Mouse (Mus musculus) intestine, postnatal 0 days (tissue): ENCODE data around the gene Srd5a1. TPM values are rescaled to one million over a fixed set of nuclear protein-coding genes. Genes with fewer than 3 reads are reported as not detected.
"Not testable (repeated sequence)": the region's sequence is repeated elsewhere in the genome, so short reads cannot be mapped to it uniquely, and the experiment has no call there.

ENCODE experiments used
- ATAC-seq: fragments of 200-750 bp; cut with Nextera tagmentation; 2 replicates; pipeline ENCODE4 v1.8.0; 2017; ENCODE audit warnings: mild to moderate bottlenecking, moderate TSS enrichment, moderate library complexity
- H3K27ac ChIP-seq: fragments of 300-500 bp; sonication (generic); 2 replicates; pipeline ENCODE4 v1.5.1; 2014; ENCODE audit warnings: mild to moderate bottlenecking, low read depth, low read length, moderate library complexity
- H3K27me3 ChIP-seq: fragments of 300-500 bp; sonication (generic); replicated peaks from 2 replicates; pipeline ENCODE4 v1.6.1; 2014; ENCODE audit warnings: low read length, mixed read lengths; ENCODE audit not compliant: control insufficient read depth, insufficient read depth
- H3K36me3 ChIP-seq: fragments of 300-500 bp; sonication (generic); 2 replicates; pipeline ENCODE4 v1.6.1; 2014; ENCODE audit warnings: mild to moderate bottlenecking, moderate library complexity; ENCODE audit not compliant: control insufficient read depth, insufficient read depth
- H3K4me1 ChIP-seq: fragments of 300-500 bp; sonication (generic); replicated peaks from 2 replicates; pipeline ENCODE4 v1.6.1; 2014; ENCODE audit warnings: antibody characterized with exemption, low read length, mixed read lengths; ENCODE audit not compliant: control insufficient read depth, insufficient read depth
- H3K4me2 ChIP-seq: fragments of 300-500 bp; sonication (generic); replicated peaks from 2 replicates; pipeline ENCODE4 v1.6.1; 2014; ENCODE audit warnings: low read depth, mild to moderate bottlenecking, moderate library complexity
- H3K4me3 ChIP-seq: fragments of 300-500 bp; sonication (generic); 2 replicates; pipeline ENCODE4 v1.5.1; 2014; ENCODE audit warnings: low read depth, low read length
- H3K9ac ChIP-seq: fragments of 300-500 bp; sonication (generic); 2 replicates; pipeline ENCODE4 v1.6.1; 2014; ENCODE audit warnings: mild to moderate bottlenecking, low read depth, low read length
- H3K9me3 ChIP-seq: fragments of 300-500 bp; sonication (generic); 2 replicates; pipeline ENCODE4 v1.6.1; 2016; ENCODE audit warnings: mixed run types; ENCODE audit not compliant: control insufficient read depth
- CTCF ChIP-seq: sonication (generic); IDR thresholded peaks from 2 replicates; pipeline ENCODE4 v1.5.1; 2016; ENCODE audit warnings: low read depth, mild to moderate bottlenecking, control low read depth, antibody characterized with exemption, moderate library complexity
- WGBS: fragments of 180-500 bp; shearing (Covaris S2); extraction: QIAGEN DNeasy Blood & Tissue Kit; methylation state at CpG from one replicate; pipeline ENCODE4 v1.1.7; 2014; 5-methylcytosine and 5-hydroxymethylcytosine counted together
- polyA plus RNA-seq: library from polyadenylated mRNA; unstranded; fragments of >200 nt; fragmentation: Nextera tagmentation; extraction: Ambion mirVana; gene quantifications from 2 replicates; pipeline ENCODE4 v1.2.1, GENCODE M21; 2015

Srd5a1 gene
- polyA plus RNA-seq, 1 experiment from 2014 or later: 8.6 TPM

- Histone ChIP-seq H3K4me3 (no peak overlapping the region), H3K9me3 (no peaks in the 10 kb centered on the region), H3K27ac (no peak overlapping the region), H3K4me2 (no peak overlapping the region), H3K4me1 (no peaks in the 10 kb centered on the region), H3K9ac (no peak overlapping the region), H3K36me3 (peaks cover 47% of the 10 kb centered on the region), H3K27me3 (no peaks in the 10 kb centered on the region)
- ATAC-seq: no peak
- TF ChIP-seq CTCF: no peak
- WGBS: 80% methylated on average over 9 of the region's 9 CpGs
Observed at GRCm38 (mm10) chr13:69637657-69638056, 26.4 kb upstream of the Srd5a1 start.

- Histone ChIP-seq H3K27ac (no peak overlapping the region), H3K4me1 (no peaks in the 10 kb centered on the region), H3K4me3 (no peak overlapping the region), H3K4me2 (no peak overlapping the region), H3K36me3 (peaks cover 56% of the 10 kb centered on the region), H3K9ac (no peak overlapping the region), H3K9me3 (no peaks in the 10 kb centered on the region), H3K27me3 (no peaks in the 10 kb centered on the region)
- no peak for ATAC-seq
- 72% methylated on average over 6 of the region's 6 CpGs for WGBS
- TF ChIP-seq CTCF: no peak
Observed at GRCm38 (mm10) chr13:69636816-69637215, 25.6 kb upstream of the Srd5a1 start.

- no peak for ATAC-seq
- Histone ChIP-seq H3K4me2 (no peak overlapping the region), H3K27me3 (no peaks in the 10 kb centered on the region), H3K4me3 (no peak overlapping the region), H3K9ac (no peak overlapping the region), H3K36me3 (peaks cover 60% of the 10 kb centered on the region), H3K4me1 (no peaks in the 10 kb centered on the region), H3K27ac (no peak overlapping the region), H3K9me3 (no peaks in the 10 kb centered on the region)
- no peak for TF ChIP-seq CTCF
- 43% methylated on average over 3 of the region's 3 CpGs for WGBS
Observed at GRCm38 (mm10) chr13:69636375-69636774, 25.1 kb upstream of the Srd5a1 start.

- peaks cover 66% of the 10 kb centered on the region for H3K36me3 ChIP-seq
- not testable (repeated sequence) for H3K27me3 ChIP-seq
Observed at GRCm38 (mm10) chr13:69635836-69636235, 24.6 kb upstream of the Srd5a1 start.

GRCm38 (mm10) chr13:69633988-69634387 is 22.7 kb upstream of the Srd5a1 start:
- 80% methylated on average over 2 of the region's 2 CpGs for WGBS
- H3K4me3 ChIP-seq: no peak overlapping the region
- H3K4me2 ChIP-seq: no peak overlapping the region
- H3K27ac ChIP-seq: no peak overlapping the region
- TF ChIP-seq CTCF: no peak
- no peaks in the 10 kb centered on the region for H3K27me3 ChIP-seq
- peaks cover 74% of the 10 kb centered on the region for H3K36me3 ChIP-seq
- no peak for ATAC-seq
- no peaks in the 10 kb centered on the region for H3K9me3 ChIP-seq
- H3K9ac ChIP-seq: no peak overlapping the region
- H3K4me1 ChIP-seq: no peaks in the 10 kb centered on the region

More at GRCm38 (mm10) chr13:69635836-69636235, 24.6 kb upstream of the Srd5a1 start:
- WGBS: 97% methylated on average over 7 of the region's 7 CpGs
- H3K27ac ChIP-seq, H3K9me3 ChIP-seq, H3K9ac ChIP-seq, H3K4me1 ChIP-seq, H3K4me3 ChIP-seq, H3K4me2 ChIP-seq, ATAC-seq: not testable (repeated sequence)

- Histone ChIP-seq H3K9ac (no peak overlapping the region), H3K27ac (no peak overlapping the region; the same call in 1 of the 2 replicates), H3K4me2 (no peak overlapping the region), H3K4me1 (no peaks in the 10 kb centered on the region), H3K9me3 (no peaks in the 10 kb centered on the region), H3K36me3 (peaks cover 77% of the 10 kb centered on the region), H3K4me3 (no peak overlapping the region), H3K27me3 (no peaks in the 10 kb centered on the region)
- no peak for TF ChIP-seq CTCF
- no peak for ATAC-seq
- WGBS: 88% methylated on average over 9 of the region's 9 CpGs
Observed at GRCm38 (mm10) chr13:69633551-69633950, 22.3 kb upstream of the Srd5a1 start.

- no peak overlapping the region for H3K9ac ChIP-seq
- 83% methylated on average over 4 of the region's 4 CpGs for WGBS
- no peaks in the 10 kb centered on the region for H3K4me1 ChIP-seq
- H3K9me3 ChIP-seq: no peaks in the 10 kb centered on the region
- H3K4me2 ChIP-seq: no peak overlapping the region
- no peak overlapping the region for H3K4me3 ChIP-seq
- no peak for TF ChIP-seq CTCF
- ATAC-seq: no peak
- no peak overlapping the region for H3K27ac ChIP-seq
- no peaks in the 10 kb centered on the region for H3K27me3 ChIP-seq
- H3K36me3 ChIP-seq: peaks cover 89% of the 10 kb centered on the region
Observed at GRCm38 (mm10) chr13:69631659-69632058, 20.4 kb upstream of the Srd5a1 start.
